Mouse (Mus musculus): ENCODE measurements at regions not wholly inside any gene's neighbourhood (a gene's known extent, or its start where the extent isn't known, plus 50 kb on each side); places are given as distances from the start of the nearest gene placed in this dataset.

DNA sequence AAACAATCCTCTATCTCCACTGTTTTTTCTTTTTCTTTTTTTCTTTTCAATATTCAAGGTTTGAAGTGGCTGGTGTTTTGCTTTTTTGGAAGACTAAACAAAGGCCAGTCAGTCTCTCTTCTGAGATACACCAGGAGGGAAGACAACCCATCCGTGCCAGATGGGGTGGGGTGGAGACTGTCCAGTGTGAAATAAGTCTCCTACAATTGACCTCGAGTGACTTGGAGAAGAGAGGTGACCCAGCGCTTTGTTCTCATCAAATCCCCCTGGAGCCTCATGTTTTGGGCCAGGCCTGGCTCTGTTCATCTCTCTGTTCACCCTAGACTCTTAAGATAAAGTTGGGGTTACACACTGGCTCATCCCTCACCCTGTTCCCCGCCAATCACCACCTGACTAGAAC lies 169.2 kb upstream of the Tbca start:
- no peak for DNase-seq (ENCODE audit: low spot score in 2 of 2)

- DNase-seq (ENCODE audit: low spot score in 2 of 2): no peak
These were observed 158.7 kb upstream of the Tbca start for GRCm38 (mm10) chr13:94630055-94630454.

- DNase-seq (ENCODE audit: low spot score in 2 of 2): no peak
These were observed 158.0 kb upstream of the Tbca start for GRCm38 (mm10) chr13:94630685-94631084.

DNA sequence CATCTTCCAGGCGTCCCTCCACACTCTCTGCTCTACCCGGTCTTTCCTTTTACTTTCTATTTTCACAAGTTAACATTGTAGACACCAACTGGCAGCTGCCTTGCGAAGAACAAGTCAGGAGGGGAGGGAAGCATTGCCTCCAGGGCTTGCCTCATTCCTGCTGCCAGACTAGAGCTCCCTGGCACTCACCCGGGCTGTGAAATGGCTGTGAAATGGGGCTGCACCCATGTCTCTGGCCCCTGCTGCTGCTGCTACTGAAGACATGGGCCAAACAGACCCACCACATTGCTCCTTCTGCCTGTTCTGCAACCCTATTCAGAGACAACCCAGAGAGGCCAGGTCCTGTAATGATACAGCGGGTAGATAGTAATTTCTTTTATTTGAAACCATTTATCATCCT lies 156.0 kb upstream of the Tbca start:
- no peak for DNase-seq (ENCODE audit: low spot score in 2 of 2)

DNA sequence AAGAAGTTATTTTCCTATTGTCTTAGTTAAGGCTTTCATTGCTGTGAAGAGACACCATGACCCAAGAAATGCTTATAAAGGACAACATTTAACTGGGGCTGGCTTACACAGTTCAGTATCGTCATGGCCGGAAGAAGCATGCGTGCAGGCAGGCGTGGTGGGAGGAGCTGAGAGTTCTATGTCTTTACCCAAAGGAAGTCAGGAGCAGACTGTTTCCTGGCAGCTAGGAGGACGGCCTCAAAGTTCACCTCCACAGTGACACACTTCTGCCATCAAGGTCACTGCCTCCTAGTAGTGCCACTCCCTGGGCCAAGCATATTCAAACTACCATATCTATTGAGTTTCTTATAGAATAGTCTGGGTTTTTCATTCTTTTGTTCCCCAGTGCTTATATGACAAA lies 148.4 kb upstream of the Tbca start:
- no peak for DNase-seq (ENCODE audit: low spot score in 2 of 2)

DNA sequence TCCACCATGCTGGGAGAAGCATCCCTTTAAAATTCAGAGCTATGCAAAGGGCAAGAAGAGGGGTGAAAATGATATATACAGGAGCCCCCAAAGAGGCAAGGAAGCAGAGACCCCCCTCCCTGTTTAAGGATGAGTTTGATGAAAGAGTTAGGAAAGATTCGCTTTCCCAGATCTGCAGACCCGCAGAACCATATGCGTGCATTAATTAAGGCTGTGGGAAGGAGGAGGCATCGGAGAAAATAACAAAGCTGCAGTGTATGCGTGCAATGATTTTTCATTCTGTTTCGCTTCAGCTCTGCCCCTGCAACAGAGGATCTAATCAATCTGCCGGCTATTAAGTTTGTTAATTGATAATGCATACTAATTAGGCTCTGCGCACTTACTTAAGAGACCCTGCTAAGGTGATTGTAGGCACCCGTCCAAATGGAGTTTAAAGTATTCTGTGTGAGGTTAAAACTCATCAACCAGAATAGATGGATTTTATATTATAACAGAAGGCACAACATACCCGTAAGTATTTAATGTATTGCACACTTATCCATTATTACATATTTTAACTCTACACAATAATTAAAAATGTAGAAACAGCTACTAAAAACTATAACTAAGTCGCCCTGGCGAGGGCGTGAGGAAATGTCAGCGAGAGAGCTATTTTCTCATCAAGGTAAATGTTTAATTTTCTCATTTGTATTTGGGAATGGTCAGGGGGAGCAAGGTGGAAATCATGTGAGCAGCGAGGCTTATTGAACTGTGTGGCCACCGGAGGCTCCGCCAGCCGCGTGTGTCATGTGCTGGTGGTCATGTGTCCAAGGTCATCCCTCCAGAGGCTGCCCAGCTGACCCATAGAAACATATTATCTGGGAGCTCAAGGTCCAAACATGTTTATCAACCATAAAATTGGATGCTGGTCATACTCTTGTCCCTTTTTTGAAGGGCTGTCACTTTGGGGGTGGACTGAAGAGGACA lies 143.2 kb upstream of the Tbca start:
- DNase-seq (ENCODE audit: low spot score in 2 of 2): no peak

DNA sequence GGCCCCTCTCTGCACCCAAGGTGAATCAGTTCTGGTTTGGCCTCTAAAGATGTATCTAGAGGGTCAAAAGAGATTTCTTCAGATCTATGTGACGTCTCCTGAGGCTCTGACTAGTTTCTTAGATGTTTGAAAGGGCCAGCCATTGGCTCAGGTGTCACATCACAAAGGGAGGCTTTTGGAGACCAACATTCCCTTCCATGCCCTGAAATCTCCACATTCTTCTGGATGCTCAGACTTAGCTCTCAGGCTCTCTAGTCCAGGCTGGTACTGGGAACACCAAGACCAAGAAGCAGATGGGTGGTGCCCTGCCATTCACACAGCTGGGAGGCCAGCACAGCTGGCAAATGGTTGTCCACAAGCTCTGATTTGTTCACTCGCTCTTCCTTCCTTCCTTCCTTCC lies 142.4 kb upstream of the Tbca start:
- DNase-seq (ENCODE audit: low spot score in 2 of 2): no peak

DNA sequence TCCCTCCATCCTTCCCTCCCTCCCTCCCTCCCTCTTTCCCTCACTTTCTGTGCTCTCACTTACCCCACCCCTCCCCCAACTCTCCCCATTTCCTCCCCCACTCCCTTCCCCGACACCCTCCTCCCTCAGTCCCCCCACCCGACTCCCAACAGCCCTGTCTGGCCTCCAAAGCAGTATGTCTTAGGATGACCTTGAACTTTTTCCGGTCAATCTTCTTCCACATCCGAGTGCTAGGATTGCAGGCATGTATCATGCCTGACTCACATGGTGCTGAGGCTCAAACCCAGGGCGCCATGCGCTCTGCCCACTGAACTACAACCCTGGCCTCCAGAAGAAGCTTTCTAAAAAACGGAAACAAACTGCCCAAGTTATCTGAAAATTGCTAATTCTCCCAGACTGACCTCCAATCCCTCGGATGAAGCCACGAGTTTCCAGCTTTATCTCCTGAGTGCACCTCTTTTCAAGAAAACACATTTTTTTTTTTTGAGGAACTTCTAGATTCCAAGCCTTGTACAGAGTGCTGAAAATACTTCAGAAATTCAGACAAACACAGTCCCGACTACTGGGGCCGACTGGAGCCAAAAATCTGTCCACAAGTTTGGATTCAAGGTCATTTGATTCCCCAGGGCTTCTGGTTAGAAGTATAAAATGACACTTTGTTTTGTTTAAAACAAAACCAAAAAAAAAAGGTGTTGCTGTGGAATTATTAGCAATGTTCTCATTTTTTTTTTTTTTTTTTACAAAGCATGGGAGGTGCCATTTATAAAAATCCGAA lies 141.7 kb upstream of the Tbca start:
- DNase-seq (ENCODE audit: low spot score in 2 of 2): no peak

DNA sequence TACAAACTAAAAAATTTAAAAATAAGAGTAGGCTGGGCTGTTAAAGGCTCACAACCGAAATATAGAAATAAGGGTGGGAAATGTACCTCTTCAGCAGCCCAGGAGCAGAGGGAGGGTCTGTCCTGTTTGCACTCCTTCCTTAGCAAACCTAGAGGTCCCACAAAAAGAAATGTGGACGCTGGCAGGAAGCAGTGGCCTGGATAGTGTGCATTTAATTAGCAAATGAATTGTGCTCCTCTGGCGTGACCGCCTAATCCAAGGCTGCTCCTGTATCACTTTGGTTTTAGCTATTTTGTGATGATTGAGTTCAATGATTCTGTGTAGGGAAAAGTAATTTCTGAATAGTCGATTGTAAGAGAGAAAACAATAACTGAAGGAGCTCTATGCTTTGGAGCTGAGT lies 141.1 kb upstream of the Tbca start:
- no peak for DNase-seq (ENCODE audit: low spot score in 2 of 2)

DNA sequence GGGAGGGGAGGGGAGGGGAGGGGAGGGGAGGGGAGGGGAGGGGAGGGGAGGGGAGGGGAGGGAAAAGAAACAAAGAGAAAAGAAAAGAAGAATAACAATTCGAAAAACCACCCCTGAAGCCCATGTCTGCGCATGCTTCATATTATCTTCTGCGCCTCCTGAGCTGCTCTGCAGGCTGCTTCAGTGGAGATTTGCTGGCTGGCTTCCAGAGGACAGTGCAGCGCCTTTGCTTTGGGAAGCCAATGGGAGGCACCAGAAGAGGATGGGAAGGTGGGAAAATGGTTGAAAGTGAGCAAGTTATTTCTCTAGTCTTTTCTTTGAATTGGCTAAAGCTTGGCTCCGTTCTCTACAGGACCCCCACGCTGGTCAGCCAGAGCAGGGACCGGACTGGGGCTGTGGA lies 137.8 kb upstream of the Tbca start:
- DNase-seq (ENCODE audit: low spot score in 2 of 2): no peak

- DNase-seq (ENCODE audit: low spot score in 2 of 2): no peak
These were observed 121.1 kb upstream of the Tbca start for GRCm38 (mm10) chr13:94667604-94668003.

DNA sequence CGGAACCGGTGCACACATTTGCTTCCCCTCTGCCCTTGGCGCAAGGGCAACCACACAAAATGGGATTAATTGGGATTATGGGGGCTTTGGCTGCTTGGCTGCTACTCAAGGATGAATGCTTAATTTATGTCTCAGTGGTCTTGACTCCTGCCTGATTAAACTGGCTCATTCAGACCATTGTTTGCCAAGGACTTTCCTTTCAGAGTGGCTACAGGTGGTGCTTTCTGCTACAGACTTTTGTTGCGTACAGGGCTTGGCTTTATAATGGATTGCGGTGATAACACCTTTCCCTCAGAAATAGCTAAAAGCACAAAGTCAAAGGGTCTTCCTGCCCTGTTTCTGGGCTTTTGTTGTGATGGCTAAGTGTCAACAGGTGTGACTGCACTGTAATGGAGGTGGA lies 120.4 kb upstream of the Tbca start:
- DNase-seq (ENCODE audit: low spot score in 2 of 2): no peak

DNA sequence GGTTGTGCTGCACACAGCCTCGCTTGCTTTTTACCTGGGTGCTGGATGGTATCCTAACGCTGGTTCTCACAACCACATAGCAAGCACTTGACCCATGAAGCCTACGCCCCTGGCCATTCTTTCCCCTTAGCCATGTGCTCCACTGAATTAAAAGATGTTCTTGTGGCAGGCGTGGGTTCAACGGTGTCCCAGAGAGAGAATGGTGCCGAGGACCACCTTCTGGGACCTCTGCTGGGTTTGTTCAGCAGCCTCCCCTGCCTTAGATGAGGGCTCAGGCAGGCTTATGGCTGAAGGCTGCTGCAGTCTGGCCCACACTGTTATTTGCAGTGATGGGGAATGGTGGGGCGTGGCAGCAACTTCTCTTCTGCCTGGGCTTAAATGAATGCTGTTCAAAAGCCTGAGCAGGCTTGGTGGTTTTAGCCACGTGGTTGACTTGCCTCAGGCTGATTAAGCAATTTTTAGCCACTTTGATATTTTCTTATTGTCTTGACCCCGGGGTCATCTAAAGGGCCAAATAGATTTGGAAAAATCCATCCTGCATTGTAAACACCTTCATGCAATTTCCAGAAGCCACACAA lies 119.5 kb upstream of the Tbca start:
- DNase-seq (ENCODE audit: low spot score in 2 of 2): no peak

DNA sequence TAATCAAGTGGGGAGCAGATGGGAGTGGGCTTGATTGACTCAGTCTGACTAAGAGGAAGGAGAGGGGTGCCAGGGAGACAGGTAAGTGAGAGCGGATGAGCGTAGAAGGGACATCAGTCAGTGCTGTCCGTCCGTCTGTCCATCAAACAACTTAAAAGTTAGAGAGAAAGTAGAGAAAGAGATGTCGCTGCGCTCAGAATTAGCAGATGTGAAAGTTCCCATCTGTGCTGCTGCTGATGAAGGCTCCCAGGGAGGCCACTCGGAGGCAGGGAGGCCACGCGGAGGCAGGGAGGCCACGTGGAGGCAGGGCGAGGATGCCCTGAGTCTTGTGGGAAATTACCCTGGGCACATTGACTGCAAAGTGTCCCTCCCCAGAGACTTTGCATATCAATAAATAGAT lies 118.4 kb upstream of the Tbca start:
- DNase-seq (ENCODE audit: low spot score in 2 of 2): no peak

DNA sequence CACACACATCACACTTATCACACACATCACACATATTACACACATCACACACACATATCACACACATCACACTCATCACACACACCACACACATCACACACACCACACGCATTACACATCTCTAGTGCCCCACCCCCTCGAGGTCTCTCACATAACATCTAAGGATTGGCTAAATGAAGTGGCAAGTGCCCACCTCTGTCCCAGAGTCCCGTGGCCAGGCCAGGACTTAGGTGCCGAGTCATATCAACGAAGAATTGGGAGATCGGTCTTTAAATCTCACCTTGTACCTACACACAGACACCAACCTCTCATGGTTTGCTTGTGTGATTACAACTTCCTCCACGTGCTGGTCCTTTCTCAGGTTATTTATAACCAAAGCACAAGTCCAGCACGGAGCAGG lies 117.7 kb upstream of the Tbca start:
- no peak for DNase-seq (ENCODE audit: low spot score in 2 of 2)

GRCm38 (mm10) chr13:94680492-94681168 lies 108.1 kb upstream of the Tbca start:
- DNase-seq (ENCODE audit: low spot score in 2 of 2): no peak

DNA sequence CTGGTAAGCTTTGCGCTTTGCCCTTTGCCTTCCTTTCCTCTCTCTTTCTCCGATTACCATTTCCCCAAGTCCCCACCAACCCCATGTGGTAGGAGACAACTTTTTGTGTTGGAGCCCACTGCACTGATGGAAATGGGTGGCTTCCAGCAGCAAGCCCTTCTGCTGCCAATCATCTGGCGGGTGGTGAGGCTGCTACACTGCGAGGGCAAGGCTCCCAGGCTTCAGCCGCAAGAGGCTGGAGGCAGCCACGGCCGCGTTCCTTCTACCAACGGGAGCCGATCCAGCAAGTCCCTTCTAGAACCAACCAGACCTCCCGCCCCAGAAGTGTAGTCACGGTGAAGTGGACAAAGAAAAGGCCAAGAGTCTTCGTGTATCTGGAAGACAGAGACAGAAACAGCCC lies 107.1 kb upstream of the Tbca start:
- no peak for DNase-seq (ENCODE audit: low spot score in 2 of 2)

- DNase-seq (ENCODE audit: low spot score in 2 of 2): no peak
These were observed 103.5 kb upstream of the Tbca start for GRCm38 (mm10) chr13:94685191-94685590.

- DNase-seq (ENCODE audit: low spot score in 2 of 2): no peak
These were observed 101.4 kb upstream of the Tbca start for GRCm38 (mm10) chr13:94687295-94687694.

- DNase-seq (ENCODE audit: low spot score in 2 of 2): no peak
These were observed 82.1 kb upstream of the Tbca start for GRCm38 (mm10) chr13:94706641-94707053.

GRCm38 (mm10) chr13:94707371-94708280 lies 81.1 kb upstream of the Tbca start:
- peak; percentile 11 for DNase-seq (ENCODE audit: low spot score in 2 of 2)
